Mouse (Mus musculus): ENCODE measurements at regions not wholly inside any gene's neighbourhood (a gene's known extent, or its start where the extent isn't known, plus 50 kb on each side); places are given as distances from the start of the nearest gene placed in this dataset.
A peak's percentile ranks its signal among the peaks of the same experiment; 100 is the strongest.
"Not testable (repeated sequence)": the region's sequence is repeated elsewhere in the genome, so short reads cannot be mapped to it uniquely, and the experiment has no call there.

DNA sequence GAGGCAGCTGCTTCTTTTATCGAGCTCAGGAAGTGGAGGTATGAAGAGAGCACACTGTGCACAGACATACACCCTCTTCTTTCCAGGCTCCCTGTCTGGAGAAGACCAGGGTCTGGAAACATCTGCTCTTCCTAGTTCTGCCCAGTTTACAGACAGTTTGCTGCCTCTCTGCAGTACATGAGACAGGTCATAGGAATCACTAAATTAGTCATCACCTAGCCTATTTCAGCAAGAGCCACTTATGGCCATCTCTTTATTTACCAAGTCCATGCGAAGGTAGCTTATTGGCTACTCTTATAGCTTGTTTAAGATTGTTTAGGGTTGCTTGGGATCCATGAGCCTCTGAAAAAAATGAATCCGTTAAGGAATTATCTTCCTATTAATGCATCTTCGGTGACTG is 257.9 kb downstream of the Nfkbiz start:
- Histone ChIP-seq H3K4me3 (ENCODE audit: low read depth, low read length) (no peak overlapping the region), H3K36me3 (ENCODE audit: control insufficient read depth, insufficient read depth) (no peaks in the 10 kb centered on the region), H3K27me3 (ENCODE audit: control insufficient read depth, insufficient read depth, low read depth, low read length) (no peaks in the 10 kb centered on the region), H3K4me2 (ENCODE audit: low read depth, low read length) (no peak overlapping the region), H3K9ac (ENCODE audit: low read depth, low read length) (no peak overlapping the region), H3K4me1 (ENCODE audit: control insufficient read depth, low read depth, low read length) (no peaks in the 10 kb centered on the region), H3K27ac (ENCODE audit: low read length) (no peak overlapping the region), H3K9me3 (replicated peaks; ENCODE audit: control insufficient read depth, low read length) (no peaks in the 10 kb centered on the region)
- no peak for ATAC-seq (ENCODE audit: low read depth)
- 45% methylated on average over 4 of the region's 4 CpGs for WGBS (ENCODE audit: insufficient replicate concordance)

DNA sequence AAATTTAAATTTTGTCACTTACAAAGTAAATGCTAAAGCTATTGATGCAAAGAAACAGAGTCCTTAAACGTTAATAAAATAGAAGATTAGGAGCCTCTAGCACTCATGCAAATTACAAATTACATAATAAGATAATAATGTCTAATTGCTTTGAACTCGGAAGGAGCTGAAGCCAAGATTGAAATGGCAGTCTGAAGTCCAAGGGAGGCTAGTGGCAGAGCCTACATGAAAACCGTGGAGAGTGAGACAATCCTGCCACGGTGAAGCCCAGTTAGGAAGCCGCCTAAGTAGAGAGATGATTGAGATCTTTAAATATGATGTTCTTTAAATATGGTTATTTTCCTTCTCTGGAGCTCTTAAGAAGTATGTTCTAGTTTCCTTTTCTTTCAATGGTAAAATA is 260.0 kb downstream of the Nfkbiz start:
- Histone ChIP-seq H3K9me3 (replicated peaks; ENCODE audit: control insufficient read depth, low read length) (no peaks in the 10 kb centered on the region), H3K4me1 (ENCODE audit: control insufficient read depth, low read depth, low read length) (no peaks in the 10 kb centered on the region), H3K4me3 (ENCODE audit: low read depth, low read length) (no peak overlapping the region), H3K27me3 (ENCODE audit: control insufficient read depth, insufficient read depth, low read depth, low read length) (no peaks in the 10 kb centered on the region), H3K4me2 (ENCODE audit: low read depth, low read length) (no peak overlapping the region), H3K36me3 (ENCODE audit: control insufficient read depth, insufficient read depth) (no peaks in the 10 kb centered on the region), H3K27ac (ENCODE audit: low read length) (no peak overlapping the region), H3K9ac (ENCODE audit: low read depth, low read length) (no peak overlapping the region)
- no peak for ATAC-seq (ENCODE audit: low read depth)
- WGBS (ENCODE audit: insufficient replicate concordance): 62% methylated on average over 5 of the region's 5 CpGs

DNA sequence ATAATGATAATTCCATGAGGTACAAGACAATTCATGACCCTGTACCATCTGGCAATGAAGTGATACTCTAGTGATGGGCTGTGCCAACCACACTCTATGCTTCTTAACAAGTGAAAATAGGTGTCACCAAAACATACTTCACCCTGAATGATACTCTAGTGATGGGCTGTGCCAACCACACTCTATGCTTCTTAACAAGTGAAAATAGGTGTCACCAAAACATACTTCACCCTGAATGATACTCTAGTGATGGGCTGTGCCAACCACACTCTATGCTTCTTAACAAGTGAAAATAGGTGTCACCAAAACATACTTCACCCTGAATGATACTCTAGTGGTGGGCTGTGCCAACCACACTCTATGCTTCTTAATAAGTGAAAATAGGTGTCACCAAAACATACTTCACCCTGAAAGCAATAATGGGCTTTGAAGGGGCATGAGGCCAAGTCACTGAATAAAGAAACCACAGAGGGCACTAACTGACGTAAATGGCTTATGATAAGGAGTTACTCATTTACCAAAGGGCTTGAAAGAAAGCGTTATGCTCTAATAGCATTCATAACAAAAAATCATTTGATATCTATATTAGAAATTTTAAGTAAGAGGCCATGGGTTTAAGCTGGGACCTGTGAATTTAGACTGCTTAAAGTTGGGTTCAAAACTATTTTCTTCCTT is 263.0 kb downstream of the Nfkbiz start:
- H3K36me3 ChIP-seq (ENCODE audit: control insufficient read depth, insufficient read depth); H3K27me3 ChIP-seq (ENCODE audit: control insufficient read depth, insufficient read depth, low read depth, low read length); H3K4me2 ChIP-seq (ENCODE audit: low read depth, low read length); H3K9me3 ChIP-seq (replicated peaks; ENCODE audit: control insufficient read depth, low read length); ATAC-seq (ENCODE audit: low read depth); H3K27ac ChIP-seq (ENCODE audit: low read length); H3K4me3 ChIP-seq (ENCODE audit: low read depth, low read length); H3K9ac ChIP-seq (ENCODE audit: low read depth, low read length); H3K4me1 ChIP-seq (ENCODE audit: control insufficient read depth, low read depth, low read length): not testable (repeated sequence)
- 46% methylated on average over 2 of the region's 2 CpGs for WGBS (ENCODE audit: insufficient replicate concordance)

DNA sequence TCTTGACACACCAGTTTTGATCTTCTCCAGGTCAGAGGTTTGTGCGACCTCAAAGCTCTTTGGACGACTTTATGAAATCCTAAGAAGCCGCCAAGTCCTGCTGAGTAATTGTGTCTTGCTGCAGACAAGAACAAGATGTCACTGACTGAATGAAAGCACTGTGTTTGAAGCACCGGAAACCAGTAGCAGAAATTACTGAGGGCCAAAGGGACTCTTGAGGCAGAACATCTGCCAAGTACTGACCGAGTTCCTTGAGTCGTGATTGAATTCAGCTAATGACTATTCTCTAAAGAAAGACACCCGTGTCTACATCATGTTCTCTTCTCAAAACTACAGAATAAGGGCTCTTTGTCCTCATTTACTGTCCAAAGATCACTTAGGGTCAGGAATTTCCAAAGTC is 267.6 kb downstream of the Nfkbiz start:
- H3K9ac ChIP-seq (ENCODE audit: low read depth, low read length): no peak overlapping the region
- H3K27ac ChIP-seq (ENCODE audit: low read length): no peak overlapping the region
- whole genome bisulfite sequencing (ENCODE audit: insufficient replicate concordance): 57% methylated on average over 7 of the region's 7 CpGs
- H3K4me3 ChIP-seq (ENCODE audit: low read depth, low read length): no peak overlapping the region
- H3K27me3 ChIP-seq (ENCODE audit: control insufficient read depth, insufficient read depth, low read depth, low read length): no peaks in the 10 kb centered on the region
- H3K9me3 ChIP-seq (replicated peaks; ENCODE audit: control insufficient read depth, low read length): no peaks in the 10 kb centered on the region
- no peak for ATAC-seq (ENCODE audit: low read depth)
- H3K4me1 ChIP-seq (ENCODE audit: control insufficient read depth, low read depth, low read length): no peaks in the 10 kb centered on the region
- H3K4me2 ChIP-seq (ENCODE audit: low read depth, low read length): no peak overlapping the region
- H3K36me3 ChIP-seq (ENCODE audit: control insufficient read depth, insufficient read depth): no peaks in the 10 kb centered on the region

DNA sequence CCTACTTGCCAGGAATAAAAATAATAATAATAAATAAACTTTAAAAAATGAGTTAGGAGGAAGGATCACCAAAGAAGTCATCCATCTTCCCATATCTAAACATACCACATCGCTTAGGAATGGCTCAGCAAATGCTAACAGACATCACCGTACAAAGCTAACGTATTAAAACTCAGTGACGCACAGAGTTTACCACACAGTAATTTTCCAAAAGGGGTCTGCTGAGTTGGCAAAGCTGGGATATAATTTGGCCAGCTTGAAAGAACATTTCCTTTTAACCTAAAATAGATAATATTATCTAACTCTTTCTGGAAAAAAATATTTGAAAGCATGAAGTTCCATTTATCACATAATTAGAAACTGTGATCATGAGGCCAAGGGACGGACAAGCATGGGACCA is 268.6 kb downstream of the Nfkbiz start:
- Histone ChIP-seq H3K9ac (ENCODE audit: low read depth, low read length) (no peak overlapping the region), H3K9me3 (replicated peaks; ENCODE audit: control insufficient read depth, low read length) (no peaks in the 10 kb centered on the region), H3K4me3 (ENCODE audit: low read depth, low read length) (no peak overlapping the region), H3K27ac (ENCODE audit: low read length) (no peak overlapping the region), H3K36me3 (ENCODE audit: control insufficient read depth, insufficient read depth) (no peaks in the 10 kb centered on the region), H3K27me3 (ENCODE audit: control insufficient read depth, insufficient read depth, low read depth, low read length) (no peaks in the 10 kb centered on the region), H3K4me2 (ENCODE audit: low read depth, low read length) (no peak overlapping the region), H3K4me1 (ENCODE audit: control insufficient read depth, low read depth, low read length) (no peaks in the 10 kb centered on the region)
- 71% methylated on average over 5 of the region's 5 CpGs for WGBS (ENCODE audit: insufficient replicate concordance)
- no peak for ATAC-seq (ENCODE audit: low read depth)

DNA sequence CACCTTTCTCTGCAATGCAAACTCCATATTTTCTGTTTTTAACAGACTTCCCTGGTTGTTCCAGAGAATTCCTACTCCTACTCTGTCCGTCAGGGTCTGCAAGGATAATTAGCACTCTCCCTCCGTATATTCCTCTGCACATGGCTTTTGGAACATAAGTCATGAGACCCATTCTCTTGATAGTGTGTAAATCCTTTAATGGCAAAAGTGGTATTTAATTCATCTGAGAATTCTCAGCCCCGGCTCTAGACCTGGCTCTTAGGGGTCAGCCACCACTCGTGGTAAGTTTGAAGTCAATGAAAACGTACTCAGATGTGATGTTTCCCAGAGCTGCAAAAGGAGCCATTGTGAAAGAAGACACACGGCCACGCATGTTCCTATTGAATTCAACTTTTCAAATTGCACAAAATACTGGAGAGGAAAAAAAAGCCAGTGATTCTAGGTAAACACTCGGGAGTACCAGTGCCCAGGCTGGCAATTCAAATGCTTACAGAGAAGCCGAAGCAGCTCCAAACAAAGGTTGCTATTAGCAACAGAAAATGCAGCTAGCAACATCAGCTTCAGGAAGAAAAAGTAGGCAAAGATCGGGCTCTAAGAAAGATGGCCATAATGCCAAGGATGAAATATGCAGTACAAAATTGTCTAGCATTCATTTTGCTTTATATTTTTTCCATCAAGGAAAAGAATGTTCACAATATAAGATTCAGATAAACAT is 258.2 kb upstream of the Zpld1 start:
- no peaks in the 10 kb centered on the region for H3K9me3 ChIP-seq (replicated peaks; ENCODE audit: control insufficient read depth, low read length)
- no peak overlapping the region for H3K9ac ChIP-seq (ENCODE audit: low read depth, low read length)
- H3K4me3 ChIP-seq (ENCODE audit: low read depth, low read length): no peak overlapping the region
- H3K27me3 ChIP-seq (ENCODE audit: control insufficient read depth, insufficient read depth, low read depth, low read length): no peaks in the 10 kb centered on the region
- H3K27ac ChIP-seq (ENCODE audit: low read length): no peak overlapping the region
- no peak for ATAC-seq (ENCODE audit: low read depth)
- WGBS (ENCODE audit: insufficient replicate concordance): 53% methylated on average over 10 of the region's 10 CpGs
- no peak overlapping the region for H3K4me2 ChIP-seq (ENCODE audit: low read depth, low read length)
- no peaks in the 10 kb centered on the region for H3K36me3 ChIP-seq (ENCODE audit: control insufficient read depth, insufficient read depth)
- no peaks in the 10 kb centered on the region for H3K4me1 ChIP-seq (ENCODE audit: control insufficient read depth, low read depth, low read length)

DNA sequence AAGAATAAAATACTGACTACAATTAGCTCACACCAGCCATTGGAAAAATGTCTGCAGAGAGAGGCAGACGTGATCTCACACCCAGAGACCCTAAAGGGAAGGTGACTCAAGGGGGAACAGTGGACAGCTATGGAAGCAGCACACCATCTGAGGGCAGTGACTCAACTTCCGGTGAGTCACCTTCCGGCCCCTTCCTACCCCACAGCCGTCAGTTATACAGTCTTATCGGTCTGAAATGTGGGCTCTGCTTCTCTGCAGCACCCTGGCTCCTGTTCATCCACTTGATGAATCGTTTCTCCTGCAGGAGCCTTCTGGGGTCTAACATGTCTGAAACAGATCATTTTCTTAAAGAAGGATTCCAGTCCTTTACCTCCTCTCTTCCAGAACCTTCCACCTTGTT is 257.4 kb upstream of the Zpld1 start:
- Histone ChIP-seq H3K4me2 (ENCODE audit: low read depth, low read length) (no peak overlapping the region), H3K36me3 (ENCODE audit: control insufficient read depth, insufficient read depth) (no peaks in the 10 kb centered on the region), H3K9me3 (replicated peaks; ENCODE audit: control insufficient read depth, low read length) (no peaks in the 10 kb centered on the region), H3K4me3 (ENCODE audit: low read depth, low read length) (no peak overlapping the region), H3K27ac (ENCODE audit: low read length) (no peak overlapping the region), H3K9ac (ENCODE audit: low read depth, low read length) (no peak overlapping the region), H3K4me1 (ENCODE audit: control insufficient read depth, low read depth, low read length) (no peaks in the 10 kb centered on the region), H3K27me3 (ENCODE audit: control insufficient read depth, insufficient read depth, low read depth, low read length) (no peaks in the 10 kb centered on the region)
- 18% methylated on average over 6 of the region's 6 CpGs for WGBS (ENCODE audit: insufficient replicate concordance)
- ATAC-seq (ENCODE audit: low read depth): peak; percentile 58

DNA sequence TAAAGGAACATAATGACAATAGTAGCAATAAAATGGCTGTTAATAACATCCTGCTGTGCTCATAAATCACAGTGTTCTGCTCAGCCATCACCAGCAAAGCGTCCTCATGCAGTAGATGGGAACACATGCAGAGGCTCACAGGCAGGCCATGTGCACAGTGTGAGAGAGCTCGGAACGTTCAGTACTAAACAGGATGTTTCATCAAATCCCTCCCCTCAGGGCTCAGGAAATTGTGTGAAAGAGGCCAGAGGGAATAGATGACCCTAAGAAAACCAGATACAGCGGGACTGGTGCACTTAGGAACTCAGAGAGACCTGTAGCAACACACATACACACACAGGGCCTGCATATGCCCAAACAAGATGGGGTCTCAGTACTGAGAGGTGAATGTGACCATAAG is 256.1 kb upstream of the Zpld1 start:
- H3K4me1 ChIP-seq (ENCODE audit: control insufficient read depth, low read depth, low read length): no peaks in the 10 kb centered on the region
- H3K27me3 ChIP-seq (ENCODE audit: control insufficient read depth, insufficient read depth, low read depth, low read length): no peaks in the 10 kb centered on the region
- WGBS (ENCODE audit: insufficient replicate concordance): 56% methylated on average over 4 of the region's 4 CpGs
- no peaks in the 10 kb centered on the region for H3K9me3 ChIP-seq (replicated peaks; ENCODE audit: control insufficient read depth, low read length)
- no peak overlapping the region for H3K4me3 ChIP-seq (ENCODE audit: low read depth, low read length)
- ATAC-seq (ENCODE audit: low read depth): no peak; the same call in 1 of the 2 replicates
- no peak overlapping the region for H3K9ac ChIP-seq (ENCODE audit: low read depth, low read length)
- H3K27ac ChIP-seq (ENCODE audit: low read length): no peak overlapping the region
- H3K36me3 ChIP-seq (ENCODE audit: control insufficient read depth, insufficient read depth): no peaks in the 10 kb centered on the region
- no peak overlapping the region for H3K4me2 ChIP-seq (ENCODE audit: low read depth, low read length)

DNA sequence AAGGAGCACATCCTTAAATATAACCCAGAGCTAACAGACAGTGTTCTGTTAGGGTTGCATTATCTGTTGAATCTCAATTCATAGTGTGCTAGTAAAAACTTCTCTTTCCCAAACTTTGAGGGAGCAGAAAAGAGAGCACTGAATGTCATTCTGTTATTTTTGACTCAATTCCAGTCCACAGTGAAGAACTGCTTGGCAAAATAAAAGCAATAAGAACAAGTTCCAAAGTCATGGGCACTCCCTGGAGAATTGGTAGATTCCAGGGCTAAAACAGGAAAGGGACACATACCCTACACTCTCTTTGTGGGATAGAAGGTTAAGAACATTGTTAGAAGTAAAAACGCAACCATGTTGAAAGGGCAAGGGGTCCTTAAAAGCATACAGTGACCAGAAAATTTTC is 253.6 kb upstream of the Zpld1 start:
- H3K4me1 ChIP-seq (ENCODE audit: control insufficient read depth, low read depth, low read length): no peaks in the 10 kb centered on the region
- ATAC-seq (ENCODE audit: low read depth): no peak
- H3K27ac ChIP-seq (ENCODE audit: low read length): no peak overlapping the region
- H3K9me3 ChIP-seq (replicated peaks; ENCODE audit: control insufficient read depth, low read length): no peaks in the 10 kb centered on the region
- H3K36me3 ChIP-seq (ENCODE audit: control insufficient read depth, insufficient read depth): no peaks in the 10 kb centered on the region
- H3K9ac ChIP-seq (ENCODE audit: low read depth, low read length): no peak overlapping the region
- no peaks in the 10 kb centered on the region for H3K27me3 ChIP-seq (ENCODE audit: control insufficient read depth, insufficient read depth, low read depth, low read length)
- H3K4me3 ChIP-seq (ENCODE audit: low read depth, low read length): no peak overlapping the region
- 60% methylated on average over 1 of the region's 1 CpGs for WGBS (ENCODE audit: insufficient replicate concordance)
- H3K4me2 ChIP-seq (ENCODE audit: low read depth, low read length): no peak overlapping the region

All from liver, embryonic 16.5 days (tissue).